ENCODE assay signal across 17 mouse cellular contexts in the genomic region with DNA sequence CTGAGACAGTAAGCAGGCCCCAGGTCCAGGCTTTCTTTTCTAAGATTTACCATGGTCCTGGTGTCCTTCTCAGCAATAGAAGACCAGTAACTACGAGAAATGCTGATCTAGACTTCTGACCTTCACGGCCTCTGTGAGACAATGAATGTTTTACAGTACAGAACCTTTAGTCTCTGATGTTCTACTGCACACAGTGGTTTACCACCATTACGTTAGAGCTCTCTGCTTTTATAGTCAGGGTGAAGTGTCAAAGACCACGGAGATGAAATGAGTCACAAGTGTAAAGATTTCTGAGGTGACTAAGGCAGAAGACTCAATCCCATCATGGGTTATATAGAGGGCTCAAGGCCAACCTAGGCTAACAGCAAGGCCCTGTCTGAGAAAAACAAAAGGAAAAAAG. TPM values are rescaled to one million over a fixed set of nuclear protein-coding genes. Genes with fewer than 3 reads are reported as not detected.
"Had no signal": no experiment of that assay in that cellular context is flagged by ENCODE, and none has a peak within 500 bp of the region (broad histone marks: within the 10 kb centered on the region; RNA-seq: fewer than 3 reads in every experiment).

No protein-coding gene starts in this region.

- DNase-seq: lung, adult 18-20 months; lung, embryonic 14.5 days; lung, postnatal 14 days; lung, postnatal 36 days; right cerebral cortex, postnatal 25 days; right cerebral cortex, postnatal 4 days; spleen, adult 18-20 months; thymus, adult 18-20 months; thymus, postnatal 36 days had no signal

- H3K9me3 ChIP-seq: midbrain, embryonic 13.5 days; midbrain, embryonic 15.5 days; neural tube, embryonic 12.5 days had no signal

- H3K27ac ChIP-seq: macrophage; midbrain, embryonic 13.5 days; midbrain, embryonic 15.5 days; neural tube, embryonic 12.5 days had no signal

- H3K4me1 ChIP-seq: midbrain, embryonic 13.5 days; midbrain, embryonic 15.5 days; neural tube, embryonic 12.5 days had no signal

- ATAC-seq: midbrain, embryonic 15.5 days had no signal

- H3K4me2 ChIP-seq: lung, embryonic 14.5 days; midbrain, embryonic 11.5 days; midbrain, embryonic 13.5 days; midbrain, embryonic 15.5 days; neural tube, embryonic 12.5 days had no signal

- H3K9ac ChIP-seq: lung, embryonic 14.5 days; midbrain, embryonic 13.5 days; midbrain, embryonic 15.5 days; neural tube, embryonic 12.5 days had no signal

- H3K27me3 ChIP-seq: megakaryocyte, embryonic 14.5 days; midbrain, embryonic 13.5 days; midbrain, embryonic 15.5 days; neural tube, embryonic 12.5 days had no signal

- H3K4me3 ChIP-seq: megakaryocyte, embryonic 14.5 days; midbrain, embryonic 13.5 days; midbrain, embryonic 15.5 days; myocyte; neural tube, embryonic 12.5 days had no signal

RNA-seq across cellular contexts. Expression of gene Cdkl4, which starts 54.7 kb away (rescaled TPM):
- polyA plus RNA-seq: small intestine, adult 2 months had no signal
